Mouse (Mus musculus): ENCODE data around the gene Atg7. TPM values are rescaled to one million over a fixed set of nuclear protein-coding genes. Genes with fewer than 3 reads are reported as not detected.

Atg7 gene
- polyA plus RNA-seq, 1 experiment = 16.0 TPM

DNA sequence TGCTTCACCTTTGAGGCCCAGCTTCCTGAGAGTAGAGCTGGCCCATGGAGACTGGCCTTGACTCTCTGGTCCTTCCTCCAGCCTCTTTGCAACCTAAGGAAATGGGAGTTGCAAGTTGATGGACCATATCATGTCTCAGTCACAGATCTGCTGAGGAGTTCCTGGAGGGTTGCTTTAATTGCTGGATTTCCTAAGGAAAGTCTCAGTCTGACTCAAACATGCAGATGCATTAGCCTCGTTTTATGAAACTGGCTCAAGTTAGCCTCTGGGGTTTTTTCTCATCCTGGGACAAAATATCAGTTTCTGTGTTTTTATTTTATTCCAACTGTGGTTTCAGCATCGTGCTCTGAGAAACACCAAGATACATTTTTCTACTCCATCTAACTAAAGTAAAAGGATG is 137.7 kb downstream of the Atg7 start:
- Histone ChIP-seq H3K27me3 (ENCODE audit: control insufficient read depth, insufficient read depth, low read length) (no peaks in the 10 kb centered on the region), H3K4me3 (ENCODE audit: low read depth, low read length) (no peak overlapping the region), H3K27ac (ENCODE audit: insufficient read depth, low read depth, low read length) (no peak overlapping the region), H3K4me1 (ENCODE audit: control insufficient read depth, insufficient read depth, insufficient read length, low read length) (no peaks in the 10 kb centered on the region), H3K36me3 (ENCODE audit: control insufficient read depth, insufficient read depth, low read length) (no peaks in the 10 kb centered on the region)
- 85% methylated on average over 2 of the region's 2 CpGs for whole genome bisulfite sequencing
- TF ChIP-seq POLR2A (IDR thresholded peaks at IDR 0.05; ENCODE audit: low read depth, low read length) (no peak), CTCF (IDR thresholded peaks at IDR 0.05; ENCODE audit: extremely low read depth, insufficient read length, insufficient replicate concordance, low read depth, low read length) (no peak)

DNA sequence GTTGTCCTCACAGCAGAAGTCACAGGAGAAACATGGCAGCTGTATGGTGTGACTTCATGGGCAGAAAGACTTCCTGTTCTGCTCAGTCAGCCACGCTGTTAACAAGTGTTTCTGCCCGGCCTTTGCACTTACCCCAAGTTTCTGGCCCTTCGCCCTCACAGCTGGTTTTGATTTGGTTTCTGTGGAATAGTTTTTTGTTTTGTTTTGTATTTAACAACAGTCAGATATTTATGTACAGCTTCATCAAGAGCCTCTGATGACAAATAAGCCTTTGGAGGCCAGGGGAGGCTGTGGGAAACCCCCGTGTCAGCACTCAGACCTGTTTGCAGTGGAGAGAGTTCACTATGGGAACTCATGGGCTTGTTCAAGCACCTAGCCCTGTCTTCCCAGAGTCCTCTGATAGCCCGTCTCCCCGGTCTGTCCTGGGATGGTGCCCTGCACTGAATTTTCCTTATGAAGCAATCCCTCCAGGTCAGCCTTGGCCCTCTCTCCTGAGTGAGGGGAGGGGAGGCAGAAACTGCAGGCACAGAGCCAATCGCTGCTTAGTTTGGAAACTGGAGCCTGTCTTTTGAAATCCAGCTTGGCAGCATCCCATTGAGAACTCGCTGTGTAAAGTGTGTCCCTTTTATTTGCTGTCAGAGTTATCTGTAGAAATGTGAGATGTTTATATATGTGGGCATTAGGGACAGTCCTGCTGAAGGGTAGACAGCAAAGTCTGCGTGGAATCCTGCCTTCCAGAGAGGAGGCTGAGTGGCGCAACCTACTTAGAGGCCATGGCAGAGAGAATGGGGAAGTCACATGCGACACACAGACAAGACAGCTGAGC is 138.7 kb downstream of the Atg7 start:
- no peaks in the 10 kb centered on the region for H3K4me1 ChIP-seq (ENCODE audit: control insufficient read depth, insufficient read depth, insufficient read length, low read length)
- no peak for TF ChIP-seq POLR2A (IDR thresholded peaks at IDR 0.05; ENCODE audit: low read depth, low read length)
- TF ChIP-seq CTCF (IDR thresholded peaks at IDR 0.05; ENCODE audit: extremely low read depth, insufficient read length, insufficient replicate concordance, low read depth, low read length) = no peak
- H3K27ac ChIP-seq (ENCODE audit: insufficient read depth, low read depth, low read length) = no peak overlapping the region
- WGBS = 62% methylated on average over 11 of the region's 11 CpGs
- no peaks in the 10 kb centered on the region for H3K36me3 ChIP-seq (ENCODE audit: control insufficient read depth, insufficient read depth, low read length)
- no peak overlapping the region for H3K4me3 ChIP-seq (ENCODE audit: low read depth, low read length)
- H3K27me3 ChIP-seq (ENCODE audit: control insufficient read depth, insufficient read depth, low read length) = no peaks in the 10 kb centered on the region

DNA sequence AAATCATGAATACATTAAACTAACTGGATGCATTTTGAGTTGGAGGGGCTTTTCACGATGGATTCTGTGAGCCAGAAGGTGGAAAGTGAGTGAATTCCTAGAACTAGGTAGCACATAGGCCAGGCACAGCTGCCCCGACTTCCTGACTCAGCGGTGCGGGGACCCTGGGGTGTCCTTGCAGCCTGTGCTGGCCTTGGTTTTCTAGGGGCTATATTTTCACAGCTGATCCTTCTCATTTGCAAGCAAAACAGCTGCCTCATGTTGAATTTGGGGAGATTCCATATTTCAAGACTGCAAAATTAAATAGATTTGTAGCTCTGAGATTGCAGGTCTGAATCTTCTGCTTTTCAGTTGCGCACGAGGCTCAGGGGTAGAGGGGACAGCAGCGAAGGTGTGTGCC is 139.6 kb downstream of the Atg7 start:
- Histone ChIP-seq H3K4me3 (ENCODE audit: low read depth, low read length) (no peak overlapping the region), H3K27me3 (ENCODE audit: control insufficient read depth, insufficient read depth, low read length) (no peaks in the 10 kb centered on the region), H3K27ac (ENCODE audit: insufficient read depth, low read depth, low read length) (no peak overlapping the region), H3K4me1 (ENCODE audit: control insufficient read depth, insufficient read depth, insufficient read length, low read length) (no peaks in the 10 kb centered on the region), H3K36me3 (ENCODE audit: control insufficient read depth, insufficient read depth, low read length) (no peaks in the 10 kb centered on the region)
- WGBS = 88% methylated on average over 7 of the region's 7 CpGs
- TF ChIP-seq CTCF (IDR thresholded peaks at IDR 0.05; ENCODE audit: extremely low read depth, insufficient read length, insufficient replicate concordance, low read depth, low read length) = no peak
- TF ChIP-seq POLR2A (IDR thresholded peaks at IDR 0.05; ENCODE audit: low read depth, low read length) = no peak

DNA sequence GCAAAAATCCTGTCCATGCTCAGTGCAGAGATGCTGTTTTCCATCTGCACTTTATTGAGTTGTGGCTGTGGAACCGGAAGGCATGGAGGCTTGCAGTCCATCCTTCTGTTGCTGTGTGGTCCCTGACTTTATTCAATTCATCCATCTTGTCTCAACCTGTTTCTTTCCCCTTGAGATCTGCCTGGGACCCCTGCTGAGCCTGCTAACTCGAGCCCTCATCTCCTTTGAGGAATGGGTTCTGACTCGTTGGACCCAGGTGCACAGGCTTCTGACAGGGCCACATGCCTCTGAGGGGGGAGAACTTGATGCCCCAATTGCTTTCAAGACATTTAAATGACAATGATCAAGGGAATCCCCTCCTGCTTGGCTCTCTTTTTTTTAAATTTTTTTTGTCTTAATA is 143.6 kb downstream of the Atg7 start:
- TF ChIP-seq POLR2A (IDR thresholded peaks at IDR 0.05; ENCODE audit: low read depth, low read length) = no peak
- TF ChIP-seq CTCF (IDR thresholded peaks at IDR 0.05; ENCODE audit: extremely low read depth, insufficient read length, insufficient replicate concordance, low read depth, low read length) = no peak
- 85% methylated on average over 3 of the region's 3 CpGs for WGBS
- H3K36me3 ChIP-seq (ENCODE audit: control insufficient read depth, insufficient read depth, low read length) = no peaks in the 10 kb centered on the region

DNA sequence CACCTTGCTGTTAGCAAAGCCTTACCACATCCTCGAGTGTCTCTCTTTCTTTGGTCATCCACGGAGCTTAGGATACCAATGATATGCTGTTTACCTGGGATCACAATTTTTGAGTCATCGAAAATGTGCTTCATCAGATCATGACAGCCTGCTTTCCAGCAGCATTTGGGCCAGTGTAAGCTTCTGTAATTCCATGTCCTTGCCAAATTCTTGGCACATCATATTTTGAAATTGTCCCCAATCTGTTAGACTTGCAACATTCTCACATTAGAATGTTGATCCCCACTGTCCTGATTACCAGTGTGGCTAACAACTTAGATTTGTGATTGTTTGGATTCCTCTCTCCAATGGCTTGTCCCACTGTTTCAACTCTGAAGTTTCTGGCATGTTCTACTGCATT is 144.7 kb downstream of the Atg7 start:
- no peaks in the 10 kb centered on the region for H3K27me3 ChIP-seq (ENCODE audit: control insufficient read depth, insufficient read depth, low read length)
- H3K36me3 ChIP-seq (ENCODE audit: control insufficient read depth, insufficient read depth, low read length) = no peaks in the 10 kb centered on the region
- 80% methylated on average over 3 of the region's 3 CpGs for whole genome bisulfite sequencing

More for the DNA sequence above, 143.6 kb downstream of the Atg7 start:
- no peaks in the 10 kb centered on the region for H3K27me3 ChIP-seq (ENCODE audit: control insufficient read depth, insufficient read depth, low read length)
- no peak overlapping the region for H3K4me3 ChIP-seq (ENCODE audit: low read depth, low read length)
- H3K27ac ChIP-seq (ENCODE audit: insufficient read depth, low read depth, low read length) = no peak overlapping the region
- H3K4me1 ChIP-seq (ENCODE audit: control insufficient read depth, insufficient read depth, insufficient read length, low read length) = no peaks in the 10 kb centered on the region

DNA sequence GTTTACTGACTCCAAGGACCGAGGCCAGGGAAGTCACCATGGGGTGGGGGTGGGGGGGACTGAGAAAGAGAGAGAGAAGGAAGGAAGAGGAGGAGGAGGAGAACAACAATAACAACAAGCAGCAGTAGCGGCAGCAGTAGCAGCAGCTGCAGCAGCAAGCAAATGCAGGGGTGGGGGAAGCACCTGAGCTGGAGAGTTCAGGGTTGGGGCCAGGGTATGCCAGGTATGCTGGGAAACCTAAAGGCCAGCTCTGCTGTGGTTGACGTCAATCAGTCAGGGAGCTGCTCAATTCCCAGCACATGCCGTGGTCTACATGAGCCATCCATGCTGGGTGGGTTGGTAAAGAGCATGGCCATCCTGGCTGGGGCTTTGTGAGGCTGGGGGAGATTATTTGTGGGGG is 145.8 kb downstream of the Atg7 start:
- no peaks in the 10 kb centered on the region for H3K27me3 ChIP-seq (ENCODE audit: control insufficient read depth, insufficient read depth, low read length)
- H3K4me3 ChIP-seq (ENCODE audit: low read depth, low read length) = no peak overlapping the region
- WGBS = 94% methylated on average over 4 of the region's 4 CpGs
- H3K27ac ChIP-seq (ENCODE audit: insufficient read depth, low read depth, low read length) = no peak overlapping the region
- H3K4me1 ChIP-seq (ENCODE audit: control insufficient read depth, insufficient read depth, insufficient read length, low read length) = no peaks in the 10 kb centered on the region
- no peaks in the 10 kb centered on the region for H3K36me3 ChIP-seq (ENCODE audit: control insufficient read depth, insufficient read depth, low read length)
- TF ChIP-seq CTCF (IDR thresholded peaks at IDR 0.05; ENCODE audit: extremely low read depth, insufficient read length, insufficient replicate concordance, low read depth, low read length) = no peak
- TF ChIP-seq POLR2A (IDR thresholded peaks at IDR 0.05; ENCODE audit: low read depth, low read length) = no peak

More for the DNA sequence above, 144.7 kb downstream of the Atg7 start:
- H3K4me3 ChIP-seq (ENCODE audit: low read depth, low read length) = no peak overlapping the region
- H3K4me1 ChIP-seq (ENCODE audit: control insufficient read depth, insufficient read depth, insufficient read length, low read length) = no peaks in the 10 kb centered on the region
- TF ChIP-seq POLR2A (IDR thresholded peaks at IDR 0.05; ENCODE audit: low read depth, low read length) = no peak
- no peak for TF ChIP-seq CTCF (IDR thresholded peaks at IDR 0.05; ENCODE audit: extremely low read depth, insufficient read length, insufficient replicate concordance, low read depth, low read length)
- H3K27ac ChIP-seq (ENCODE audit: insufficient read depth, low read depth, low read length) = no peak overlapping the region

DNA sequence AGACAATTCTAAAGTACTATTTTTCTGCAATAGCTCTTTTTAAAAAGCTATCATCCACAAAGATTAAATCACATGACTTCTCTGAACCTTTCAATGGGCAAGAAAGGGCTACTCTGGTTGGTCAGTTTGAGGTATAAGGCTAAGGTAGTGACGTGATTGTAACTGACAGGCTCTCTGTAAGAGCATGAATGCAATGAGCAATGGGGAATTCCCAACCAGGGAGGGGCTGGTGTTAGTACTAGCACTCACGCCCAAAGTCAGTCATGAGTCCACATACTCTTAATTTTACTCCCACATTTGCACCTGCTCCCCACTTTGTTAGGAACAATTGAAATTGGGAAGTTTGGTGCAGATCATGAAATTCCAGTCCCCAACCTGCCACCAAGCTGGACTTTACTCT is 147.2 kb downstream of the Atg7 start:
- Histone ChIP-seq H3K27me3 (ENCODE audit: control insufficient read depth, insufficient read depth, low read length) (no peaks in the 10 kb centered on the region), H3K4me3 (ENCODE audit: low read depth, low read length) (no peak overlapping the region), H3K36me3 (ENCODE audit: control insufficient read depth, insufficient read depth, low read length) (no peaks in the 10 kb centered on the region), H3K4me1 (ENCODE audit: control insufficient read depth, insufficient read depth, insufficient read length, low read length) (no peaks in the 10 kb centered on the region), H3K27ac (ENCODE audit: insufficient read depth, low read depth, low read length) (no peak overlapping the region)
- TF ChIP-seq CTCF (IDR thresholded peaks at IDR 0.05; ENCODE audit: extremely low read depth, insufficient read length, insufficient replicate concordance, low read depth, low read length) (no peak), POLR2A (IDR thresholded peaks at IDR 0.05; ENCODE audit: low read depth, low read length) (no peak)
- WGBS = 51% methylated on average over 2 of the region's 2 CpGs

All from small intestine, adult 2 months (tissue).